Comparison of ENCODE assay signal across 11 mouse cellular contexts in the genomic region with DNA sequence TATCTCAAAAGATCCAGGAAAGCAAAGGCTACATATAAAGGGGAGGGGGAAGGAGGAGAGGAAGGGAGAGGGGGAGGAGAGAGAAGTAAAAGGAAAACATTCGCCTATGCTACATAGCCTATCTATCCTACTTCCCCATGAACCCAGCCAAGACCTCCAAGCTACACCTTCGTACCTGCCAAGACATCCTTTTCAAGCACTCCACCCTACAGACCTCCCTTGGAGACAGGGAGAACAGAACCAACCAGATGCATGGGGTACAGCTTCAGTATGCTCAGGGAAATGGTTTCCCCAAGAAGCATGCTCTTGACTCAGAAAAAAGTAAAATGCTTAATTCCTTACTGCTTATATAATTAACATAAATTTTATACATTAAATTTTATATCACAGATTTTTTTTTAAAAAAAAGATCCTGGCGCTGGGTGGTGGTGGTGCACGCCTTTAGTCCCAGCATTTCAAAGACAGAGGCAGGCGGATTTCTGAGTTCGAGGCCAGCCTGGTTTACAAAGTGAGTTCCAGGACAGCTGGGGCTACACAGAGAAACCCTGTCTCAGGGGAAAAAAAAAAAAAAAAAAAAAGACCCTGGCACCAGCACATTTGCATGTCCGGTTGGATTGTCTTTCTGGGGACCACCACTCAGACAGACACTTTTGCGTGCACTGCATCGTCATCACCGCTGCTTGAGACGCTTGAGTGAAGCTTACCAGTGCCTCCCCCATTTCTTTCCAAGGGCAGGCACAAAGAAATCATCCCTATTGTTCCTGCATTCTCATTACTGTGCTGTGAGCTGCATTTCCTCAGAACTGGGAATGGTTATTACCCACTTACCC. TPM values are rescaled to one million over a fixed set of nuclear protein-coding genes. Genes with fewer than 3 reads are reported as not detected.
DNase-seq lines count a peak whose midpoint lies in the region; ATAC-seq and TF ChIP-seq lines count a peak whose summit lies in the region.
"Had no signal": no experiment of that assay in that cellular context is flagged by ENCODE, and none has a peak within 500 bp of the region (broad histone marks: within the 10 kb centered on the region; RNA-seq: fewer than 3 reads in every experiment).

No protein-coding gene starts in this region.

- H3K4me1 ChIP-seq in heart, postnatal 0 days (ENCODE audit: control insufficient read depth, insufficient read depth): peaks cover 25% of the 10 kb centered on the region
- peaks cover 27% of the 10 kb centered on the region for H3K4me1 ChIP-seq in forebrain, embryonic 10.5 days
- H3K4me1 ChIP-seq in hindbrain, postnatal 0 days (ENCODE audit: insufficient read depth, low read length): peaks cover 6% of the 10 kb centered on the region; the same call in 1 of the 2 replicates
- peaks cover 42% of the 10 kb centered on the region for H3K4me1 ChIP-seq in neural tube, embryonic 15.5 days

- ATAC-seq in heart, postnatal 0 days (ENCODE audit: insufficient read depth, low read depth): no peak
- ATAC-seq in hindbrain, postnatal 0 days: no peak; the same call in 1 of the 2 replicates
- peak; percentile 56; the same call in 1 of the 2 replicates for ATAC-seq in neural tube, embryonic 15.5 days (ENCODE audit: low FRiP score)
- no peak for ATAC-seq in megakaryocyte-erythroid progenitor cell, adult 5-6 weeks (replicated peaks; ENCODE audit: low FRiP score, low TSS enrichment, poor library complexity, severe bottlenecking)
- ATAC-seq: inflammation-experienced regulatory T-cells, adult 6 months had no signal

- H3K9ac ChIP-seq in heart, postnatal 0 days (replicated peaks; ENCODE audit: low read depth, low read length): no peak overlapping the region
- H3K9ac ChIP-seq in hindbrain, postnatal 0 days (replicated peaks; ENCODE audit: low read length): no peak overlapping the region
- H3K9ac ChIP-seq in neural tube, embryonic 15.5 days (replicated peaks): no peak overlapping the region
- H3K9ac ChIP-seq: limb, embryonic 15.5 days had no signal

- TF ChIP-seq EP300 in heart, postnatal 0 days (IDR thresholded peaks at IDR 0.05; ENCODE audit: low read depth): no peak

- 74% methylated on average over 11 of the region's 11 CpGs for WGBS in heart, postnatal 0 days
- 60% methylated on average over 11 of the region's 11 CpGs for WGBS in forebrain, embryonic 10.5 days
- 43% methylated on average over 11 of the region's 11 CpGs for WGBS in hindbrain, postnatal 0 days
- 40% methylated on average over 11 of the region's 11 CpGs for WGBS in neural tube, embryonic 15.5 days

- no peaks in the 10 kb centered on the region for H3K36me3 ChIP-seq in heart, postnatal 0 days (replicated peaks; ENCODE audit: control insufficient read depth, insufficient read depth, low read length)
- H3K36me3 ChIP-seq in forebrain, embryonic 10.5 days (replicated peaks): peaks cover 16% of the 10 kb centered on the region
- no peaks in the 10 kb centered on the region for H3K36me3 ChIP-seq in hindbrain, postnatal 0 days (ENCODE audit: insufficient read depth, low read length)
- no peaks in the 10 kb centered on the region for H3K36me3 ChIP-seq in neural tube, embryonic 15.5 days

- H3K4me2 ChIP-seq in heart, postnatal 0 days (ENCODE audit: low read depth, low read length): no peak overlapping the region
- peak overlapping the region; percentile 17; the same call in 1 of the 2 replicates for H3K4me2 ChIP-seq in hindbrain, postnatal 0 days (ENCODE audit: low read depth, low read length)
- H3K4me2 ChIP-seq in neural tube, embryonic 15.5 days: peak overlapping the region; percentile 25
- H3K4me2 ChIP-seq: limb, embryonic 15.5 days had no signal

- H3K27ac ChIP-seq in heart, postnatal 0 days (ENCODE audit: low read depth): peak overlapping the region; percentile 58; the same call in 1 of the 2 replicates
- peak overlapping the region; percentile 66 for H3K27ac ChIP-seq in forebrain, embryonic 10.5 days
- peak overlapping the region; percentile 17; the same call in 1 of the 2 replicates for H3K27ac ChIP-seq in hindbrain, postnatal 0 days
- H3K27ac ChIP-seq in neural tube, embryonic 15.5 days (replicated peaks): peak overlapping the region; percentile 73

- no peaks in the 10 kb centered on the region for H3K27me3 ChIP-seq in heart, postnatal 0 days (ENCODE audit: control insufficient read depth, insufficient read depth, low read length)
- no peaks in the 10 kb centered on the region for H3K27me3 ChIP-seq in forebrain, embryonic 10.5 days (ENCODE audit: poor library complexity, severe bottlenecking)
- no peaks in the 10 kb centered on the region for H3K27me3 ChIP-seq in hindbrain, postnatal 0 days (ENCODE audit: insufficient read depth, low read length)
- no peaks in the 10 kb centered on the region for H3K27me3 ChIP-seq in neural tube, embryonic 15.5 days (replicated peaks)
- H3K27me3 ChIP-seq: limb, embryonic 15.5 days had no signal

- H3K4me3 ChIP-seq in heart, postnatal 0 days (ENCODE audit: low read depth, low read length): no peak overlapping the region
- H3K4me3 ChIP-seq in forebrain, embryonic 10.5 days: no peak overlapping the region
- no peak overlapping the region for H3K4me3 ChIP-seq in hindbrain, postnatal 0 days (ENCODE audit: low read length)
- no peak overlapping the region for H3K4me3 ChIP-seq in neural tube, embryonic 15.5 days (replicated peaks)
- H3K4me3 ChIP-seq: limb, embryonic 15.5 days had no signal

- intact Hi-C loops in heart, postnatal 36 days (cut with DNase I): loop anchor here (5.0 kb wide), 1 partner anchor 53 kb away; no protein-coding TSS in a partner anchor
- intact Hi-C loops in left cerebral cortex, postnatal 10 days (cut with DNase I): no loop called here

- H3K9me3 ChIP-seq in heart, postnatal 0 days (replicated peaks; ENCODE audit: control insufficient read depth, low read length): no peaks in the 10 kb centered on the region
- H3K9me3 ChIP-seq in forebrain, embryonic 10.5 days: no peaks in the 10 kb centered on the region
- H3K9me3 ChIP-seq in hindbrain, postnatal 0 days (ENCODE audit: low read length): no peaks in the 10 kb centered on the region
- no peaks in the 10 kb centered on the region for H3K9me3 ChIP-seq in neural tube, embryonic 15.5 days (replicated peaks)
- H3K9me3 ChIP-seq: limb, embryonic 15.5 days had no signal

- no peak for DNase-seq in heart, postnatal 0 days (ENCODE audit: low spot score)
- no peak for DNase-seq in heart, postnatal 36 days
- no peak for DNase-seq in forebrain, embryonic 10.5 days (ENCODE audit: extremely low spot score, low spot score)
- peak; percentile 46 for DNase-seq in hindbrain, postnatal 0 days (ENCODE audit: low spot score)
- DNase-seq in adipocyte (ENCODE audit: low spot score): no peak
- DNase-seq in left cerebral cortex, postnatal 10 days (ENCODE audit: extremely low spot score in 1 of 2, low spot score in 2 of 2): no peak
- DNase-seq: lung, postnatal 14 days had no signal

- TF ChIP-seq CTCF in heart, postnatal 0 days (IDR thresholded peaks at IDR 0.05; ENCODE audit: low read depth): no peak
- no peak for TF ChIP-seq CTCF in hindbrain, postnatal 0 days (IDR thresholded peaks at IDR 0.05; ENCODE audit: low read depth)

RNA-seq across cellular contexts. Expression of a gene that starts 14.4 kb away (rescaled TPM):
- 36.8 and 49.8 TPM in 2 replicates for total RNA-seq in heart, postnatal 0 days (2014; rRNA removed; ENCODE audit: low replicate concordance)
- 30.6 and 34.7 TPM in 2 replicates for polyA plus RNA-seq in heart, postnatal 0 days (2015; fragmentation: Nextera tagmentation; extraction: Ambion mirVana)
- 10 to 100 TPM; 31.7 to 36.7 TPM for total RNA-seq in heart, postnatal 36 days (2021)
- 149 and 150 TPM in 2 replicates for polyA plus RNA-seq in forebrain, embryonic 10.5 days (2016; fragmentation: Nextera tagmentation; extraction: Ambion mirVana)
- 52.0 and 79.8 TPM in 2 replicates for total RNA-seq in hindbrain, postnatal 0 days (2014; rRNA removed)
- 61.8 and 63.1 TPM in 2 replicates for polyA plus RNA-seq in hindbrain, postnatal 0 days (2015; fragmentation: Nextera tagmentation; extraction: Ambion mirVana)
- 75.0 and 76.4 TPM in 2 replicates for polyA plus RNA-seq in neural tube, embryonic 15.5 days (2015; fragmentation: Nextera tagmentation; extraction: Ambion mirVana)
- 78.3 and 81.6 TPM in 2 replicates for total RNA-seq in megakaryocyte-erythroid progenitor cell, adult 5-6 weeks (2014; fragmentation: Nextera tagmentation)
- 62.9 and 107 TPM in 2 replicates for total RNA-seq in megakaryocyte-erythroid progenitor cell, adult 5-6 weeks (2017)
- total RNA-seq in left cerebral cortex, postnatal 10 days (2021): 10 to 100 TPM; 59.4 to 76.6 TPM

RNA-seq across cellular contexts. Expression of a gene that starts 30.0 kb away (rescaled TPM):
- total RNA-seq in heart, postnatal 0 days (2014; rRNA removed; ENCODE audit: low replicate concordance): 11.9 and 23.9 TPM in 2 replicates
- polyA plus RNA-seq in heart, postnatal 0 days (2015; fragmentation: Nextera tagmentation; extraction: Ambion mirVana): 10.2 and 12.2 TPM in 2 replicates
- total RNA-seq in heart, postnatal 36 days (2021): 1 to 10 TPM; 4.6 to 7.1 TPM
- 17.8 and 19.1 TPM in 2 replicates for polyA plus RNA-seq in forebrain, embryonic 10.5 days (2016; fragmentation: Nextera tagmentation; extraction: Ambion mirVana)
- 78.8 and 80.7 TPM in 2 replicates for total RNA-seq in hindbrain, postnatal 0 days (2014; rRNA removed)
- 39.8 and 41.9 TPM in 2 replicates for polyA plus RNA-seq in hindbrain, postnatal 0 days (2015; fragmentation: Nextera tagmentation; extraction: Ambion mirVana)
- 43.9 and 46.8 TPM in 2 replicates for polyA plus RNA-seq in neural tube, embryonic 15.5 days (2015; fragmentation: Nextera tagmentation; extraction: Ambion mirVana)
- 53.4 and 55.9 TPM in 2 replicates for total RNA-seq in megakaryocyte-erythroid progenitor cell, adult 5-6 weeks (2014; fragmentation: Nextera tagmentation)
- total RNA-seq in megakaryocyte-erythroid progenitor cell, adult 5-6 weeks (2017): 38.7 and 66.0 TPM in 2 replicates
- 10 to 100 TPM; 27.6 to 30.6 TPM for total RNA-seq in left cerebral cortex, postnatal 10 days (2021)

RNA-seq across cellular contexts. Expression of a gene that starts 44.6 kb away (rescaled TPM):
- total RNA-seq in heart, postnatal 0 days (2014; rRNA removed; ENCODE audit: low replicate concordance): 5.9 and 21.3 TPM in 2 replicates
- polyA plus RNA-seq in heart, postnatal 0 days (2015; fragmentation: Nextera tagmentation; extraction: Ambion mirVana): 5.6 and 6.0 TPM in 2 replicates
- total RNA-seq in heart, postnatal 36 days (2021): 10 to 100 TPM; 16.1 to 18.4 TPM
- 23.7 and 24.2 TPM in 2 replicates for polyA plus RNA-seq in forebrain, embryonic 10.5 days (2016; fragmentation: Nextera tagmentation; extraction: Ambion mirVana)
- 23.2 and 25.6 TPM in 2 replicates for total RNA-seq in hindbrain, postnatal 0 days (2014; rRNA removed)
- polyA plus RNA-seq in hindbrain, postnatal 0 days (2015; fragmentation: Nextera tagmentation; extraction: Ambion mirVana): 19.2 and 21.0 TPM in 2 replicates
- polyA plus RNA-seq in neural tube, embryonic 15.5 days (2015; fragmentation: Nextera tagmentation; extraction: Ambion mirVana): 21.3 and 26.2 TPM in 2 replicates
- 34.5 and 34.9 TPM in 2 replicates for total RNA-seq in megakaryocyte-erythroid progenitor cell, adult 5-6 weeks (2014; fragmentation: Nextera tagmentation)
- 69.9 and 75.2 TPM in 2 replicates for total RNA-seq in megakaryocyte-erythroid progenitor cell, adult 5-6 weeks (2017)
- 10 to 100 TPM; 43.5 to 45.5 TPM for total RNA-seq in left cerebral cortex, postnatal 10 days (2021)

RNA-seq across cellular contexts. Expression of a gene that starts 57.2 kb away (rescaled TPM):
- 17.7 and 24.8 TPM in 2 replicates for total RNA-seq in heart, postnatal 0 days (2014; rRNA removed; ENCODE audit: low replicate concordance)
- polyA plus RNA-seq in heart, postnatal 0 days (2015; fragmentation: Nextera tagmentation; extraction: Ambion mirVana): 10.2 and 11.7 TPM in 2 replicates
- 1 to 10 TPM; 5.1 to 6.1 TPM for total RNA-seq in heart, postnatal 36 days (2021)
- polyA plus RNA-seq in forebrain, embryonic 10.5 days (2016; fragmentation: Nextera tagmentation; extraction: Ambion mirVana): 35.1 and 35.2 TPM in 2 replicates
- 38.9 and 45.8 TPM in 2 replicates for total RNA-seq in hindbrain, postnatal 0 days (2014; rRNA removed)
- 32.1 and 35.7 TPM in 2 replicates for polyA plus RNA-seq in hindbrain, postnatal 0 days (2015; fragmentation: Nextera tagmentation; extraction: Ambion mirVana)
- polyA plus RNA-seq in neural tube, embryonic 15.5 days (2015; fragmentation: Nextera tagmentation; extraction: Ambion mirVana): 38.6 and 41.7 TPM in 2 replicates
- total RNA-seq in megakaryocyte-erythroid progenitor cell, adult 5-6 weeks (2014; fragmentation: Nextera tagmentation): 21.0 and 24.9 TPM in 2 replicates
- total RNA-seq in megakaryocyte-erythroid progenitor cell, adult 5-6 weeks (2017): 16.1 and 29.1 TPM in 2 replicates
- total RNA-seq in left cerebral cortex, postnatal 10 days (2021): 10 to 100 TPM; 35.0 to 35.1 TPM

Comparison
In these comparisons a context has a peak if more than half of its experiments do, and no peak if none do; other contexts are left out.
1. H3K27ac ChIP-seq: peak in every context shown above with its lines; median percentile 73 in neural tube, embryonic 15.5 days; 66 in forebrain, embryonic 10.5 days; 58 in heart, postnatal 0 days; 17 in hindbrain, postnatal 0 days.